Mouse (Mus musculus) olfactory bulb, adult 2 months (tissue): ENCODE data around the gene Gm17581.

ENCODE experiments used
- CTCF ChIP-seq: fragments of 200-500 bp; IDR thresholded peaks from 2 replicates; pipeline ENCODE4 v1.5.1; 2012; ENCODE audit warnings: low read depth, mild to moderate bottlenecking, low read length, moderate library complexity; ENCODE audit not compliant: insufficient read depth
- POLR2A ChIP-seq: fragments of 200-500 bp; IDR thresholded peaks from 2 replicates; pipeline ENCODE4 v1.6.1; 2012; ENCODE audit warnings: mild to moderate bottlenecking, low read depth, low read length, moderate library complexity; ENCODE audit not compliant: insufficient read depth

GRCm38 (mm10) chr2:155724036-155724435 lies 11.6 kb downstream of the Gm17581 start:
- no peak for TF ChIP-seq CTCF
- no peak for TF ChIP-seq POLR2A
